Mouse (Mus musculus) hindbrain, embryonic 16.5 days (tissue): ENCODE data around the gene Svep1. TPM values are rescaled to one million over a fixed set of nuclear protein-coding genes. Genes with fewer than 3 reads are reported as not detected.
A peak's percentile ranks its signal among the peaks of the same experiment; 100 is the strongest.

Experiments
- ATAC-seq: fragments of 200-750 bp; cut with Nextera tagmentation; 2 replicates; pipeline ENCODE4 v1.8.0; 2017; ENCODE audit warnings: moderate TSS enrichment, moderate library complexity
- H3K27ac ChIP-seq: fragments of 300-500 bp; sonication (generic); 2 replicates; pipeline ENCODE4 v1.5.1; 2014; ENCODE audit warnings: low read depth, mild to moderate bottlenecking, control low read depth, low read length, moderate library complexity
- H3K27me3 ChIP-seq: fragments of 300-500 bp; sonication (generic); replicated peaks from 2 replicates; pipeline ENCODE4 v1.6.1; 2014; ENCODE audit warnings: low read length; ENCODE audit not compliant: control insufficient read depth, insufficient read depth
- H3K36me3 ChIP-seq: fragments of 300-500 bp; sonication (generic); 2 replicates; pipeline ENCODE4 v1.6.1; 2014; ENCODE audit warnings: mild to moderate bottlenecking, low read length, moderate library complexity, mixed read lengths; ENCODE audit not compliant: control insufficient read depth, insufficient read depth
- H3K4me1 ChIP-seq: fragments of 300-500 bp; sonication (generic); 2 replicates; pipeline ENCODE4 v1.6.1; 2014; ENCODE audit warnings: low read depth, low read length; ENCODE audit not compliant: control insufficient read depth, insufficient read depth
- H3K4me2 ChIP-seq: fragments of 300-500 bp; sonication (generic); 2 replicates; pipeline ENCODE4 v1.6.1; 2014; ENCODE audit warnings: mild to moderate bottlenecking, low read length, control low read depth, moderate library complexity
- H3K4me3 ChIP-seq: fragments of 300-500 bp; sonication (generic); 2 replicates; pipeline ENCODE4 v1.5.1; 2014; ENCODE audit warnings: mild to moderate bottlenecking, low read length, control low read depth, moderate library complexity
- H3K9ac ChIP-seq: fragments of 300-500 bp; sonication (generic); 2 replicates; pipeline ENCODE4 v1.6.1; 2014; ENCODE audit warnings: low read depth, mild to moderate bottlenecking, control low read depth, low read length, moderate library complexity
- H3K9me3 ChIP-seq: fragments of 300-500 bp; sonication (generic); 2 replicates; pipeline ENCODE4 v1.6.1; 2014; ENCODE audit warnings: mild to moderate bottlenecking, low read length, moderate library complexity; ENCODE audit not compliant: control insufficient read depth
- WGBS: fragments of 180-500 bp; shearing (Covaris S2); extraction: QIAGEN DNeasy Blood & Tissue Kit; methylation state at CpG from one replicate; pipeline ENCODE4 v1.1.7; 2014; 5-methylcytosine and 5-hydroxymethylcytosine counted together
- polyA plus RNA-seq: library from polyadenylated mRNA; unstranded; fragments of >200 nt; fragmentation: Nextera tagmentation; extraction: Ambion mirVana; gene quantifications from 2 replicates; pipeline ENCODE4 v1.2.1, GENCODE M21; 2015

Gene Svep1
- polyA plus RNA-seq, 1 experiment from 2014 or later: 1.5 TPM

DNA sequence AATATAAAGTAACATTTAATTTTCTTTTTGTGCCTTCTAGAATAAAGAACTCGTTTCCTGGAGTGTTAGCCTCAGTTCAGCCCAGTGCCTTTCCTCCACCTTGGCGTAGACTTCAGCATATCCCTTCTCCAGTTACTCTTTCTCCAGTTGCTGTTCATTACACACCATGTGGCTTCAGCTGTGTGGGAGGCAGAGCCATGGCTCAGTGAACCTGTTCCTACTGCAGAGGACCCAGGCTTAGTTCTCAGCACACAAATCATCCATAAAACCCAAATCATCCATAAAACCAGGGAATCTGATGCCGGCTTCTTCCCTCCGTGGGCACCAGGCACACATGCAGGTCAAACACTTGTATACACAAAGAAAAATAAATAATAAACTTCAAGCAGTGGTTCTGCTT, 22.8 kb downstream of the Svep1 start:
- no peak for ATAC-seq
- no peak overlapping the region for H3K9ac ChIP-seq
- H3K4me1 ChIP-seq: no peaks in the 10 kb centered on the region
- no peaks in the 10 kb centered on the region for H3K9me3 ChIP-seq
- H3K27ac ChIP-seq: no peak overlapping the region
- H3K27me3 ChIP-seq: no peaks in the 10 kb centered on the region
- WGBS: 92% methylated on average over 4 of the region's 4 CpGs
- H3K4me2 ChIP-seq: no peak overlapping the region
- H3K36me3 ChIP-seq: no peaks in the 10 kb centered on the region
- no peak overlapping the region for H3K4me3 ChIP-seq

GRCm38 (mm10) chr4:58178489-58178888, 28.2 kb downstream of the Svep1 start:
- 88% methylated on average over 6 of the region's 6 CpGs for WGBS
- H3K9me3 ChIP-seq: no peaks in the 10 kb centered on the region
- no peak overlapping the region for H3K4me2 ChIP-seq
- no peak for ATAC-seq
- H3K4me1 ChIP-seq: no peaks in the 10 kb centered on the region
- no peaks in the 10 kb centered on the region for H3K27me3 ChIP-seq
- H3K27ac ChIP-seq: no peak overlapping the region
- no peaks in the 10 kb centered on the region for H3K36me3 ChIP-seq
- H3K4me3 ChIP-seq: no peak overlapping the region
- H3K9ac ChIP-seq: no peak overlapping the region

DNA sequence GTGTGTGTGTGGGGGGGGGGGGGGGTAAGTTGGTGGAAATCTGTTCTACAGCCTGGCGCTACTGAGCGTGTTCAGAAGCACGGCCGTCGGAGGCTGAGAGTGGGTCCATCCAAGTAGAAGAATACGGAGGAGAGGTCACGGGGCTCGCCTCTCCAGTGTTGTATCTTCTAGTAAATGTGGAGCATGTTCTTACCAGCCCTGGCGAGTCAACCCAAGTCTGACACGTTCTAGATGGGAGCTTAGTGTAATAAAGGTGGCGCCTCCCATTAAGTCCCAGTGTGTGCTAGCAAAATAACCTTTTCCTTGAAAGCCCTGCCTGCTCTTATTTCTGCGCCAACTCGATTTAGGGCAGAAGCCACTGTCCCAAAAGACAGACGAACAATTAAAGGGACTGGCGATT, 29.4 kb downstream of the Svep1 start:
- Histone ChIP-seq H3K27me3 (no peaks in the 10 kb centered on the region), H3K9me3 (no peaks in the 10 kb centered on the region), H3K9ac (no peak overlapping the region), H3K4me3 (no peak overlapping the region), H3K27ac (no peak overlapping the region), H3K4me1 (no peaks in the 10 kb centered on the region), H3K36me3 (no peaks in the 10 kb centered on the region), H3K4me2 (no peak overlapping the region)
- 93% methylated on average over 15 of the region's 15 CpGs for WGBS
- no peak for ATAC-seq

DNA sequence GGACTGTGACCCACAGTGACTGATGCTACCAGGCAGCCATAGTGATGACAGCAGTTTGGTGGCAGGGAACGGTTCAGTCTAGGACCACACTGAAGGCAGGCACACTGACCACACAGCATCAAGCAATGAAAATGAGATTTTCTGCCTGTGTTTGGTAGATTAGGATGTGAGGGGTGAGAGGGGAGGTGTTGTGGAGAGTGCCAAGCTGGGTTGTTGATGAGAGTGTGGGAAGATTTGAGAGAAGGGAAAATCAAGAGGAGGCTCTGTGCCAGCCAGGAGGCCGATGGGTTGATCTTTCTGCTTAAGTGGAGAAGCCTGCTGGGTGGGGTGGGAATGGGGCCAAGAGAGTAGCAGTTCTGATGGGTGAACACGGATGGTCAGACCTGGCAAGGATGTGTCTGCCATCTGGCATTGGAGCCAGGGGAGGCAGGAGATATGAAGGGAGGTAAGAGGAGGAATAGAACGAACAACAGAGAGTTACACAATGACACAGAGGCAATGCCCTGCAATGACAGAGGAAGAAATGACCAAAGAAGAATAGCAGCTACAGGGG, 32.1 kb downstream of the Svep1 start:
- H3K36me3 ChIP-seq: no peaks in the 10 kb centered on the region
- H3K4me3 ChIP-seq: no peak overlapping the region
- no peaks in the 10 kb centered on the region for H3K27me3 ChIP-seq
- ATAC-seq: peak; percentile 90
- no peaks in the 10 kb centered on the region for H3K9me3 ChIP-seq
- no peak overlapping the region for H3K27ac ChIP-seq
- no peaks in the 10 kb centered on the region for H3K4me1 ChIP-seq
- no peak overlapping the region for H3K4me2 ChIP-seq
- H3K9ac ChIP-seq: no peak overlapping the region
- 54% methylated on average over 4 of the region's 4 CpGs for WGBS

DNA sequence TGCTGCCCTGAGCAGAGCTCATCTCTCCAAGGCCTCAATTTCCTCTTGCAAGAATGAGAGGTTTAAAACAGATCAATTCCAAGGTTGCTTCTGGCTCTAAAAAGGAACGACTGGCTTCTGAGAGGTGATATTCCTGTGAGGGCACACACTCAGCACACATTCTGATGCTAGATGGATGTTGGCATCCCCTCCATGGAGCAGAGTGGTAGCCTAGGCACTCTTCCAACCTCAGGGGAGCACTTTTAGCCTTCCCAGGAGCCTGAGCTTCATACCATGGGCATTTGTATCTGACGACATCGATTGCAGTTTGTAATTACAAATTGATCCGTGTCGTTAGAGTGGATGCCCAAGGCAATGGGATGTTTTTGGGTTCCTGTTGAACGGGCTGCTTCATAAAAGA, 33.3 kb downstream of the Svep1 start:
- H3K4me1 ChIP-seq: no peaks in the 10 kb centered on the region
- no peak overlapping the region for H3K4me2 ChIP-seq
- no peaks in the 10 kb centered on the region for H3K36me3 ChIP-seq
- WGBS: 70% methylated on average over 6 of the region's 6 CpGs
- H3K27me3 ChIP-seq: no peaks in the 10 kb centered on the region
- no peak overlapping the region for H3K9ac ChIP-seq
- no peaks in the 10 kb centered on the region for H3K9me3 ChIP-seq
- no peak for ATAC-seq
- H3K27ac ChIP-seq: no peak overlapping the region
- no peak overlapping the region for H3K4me3 ChIP-seq

DNA sequence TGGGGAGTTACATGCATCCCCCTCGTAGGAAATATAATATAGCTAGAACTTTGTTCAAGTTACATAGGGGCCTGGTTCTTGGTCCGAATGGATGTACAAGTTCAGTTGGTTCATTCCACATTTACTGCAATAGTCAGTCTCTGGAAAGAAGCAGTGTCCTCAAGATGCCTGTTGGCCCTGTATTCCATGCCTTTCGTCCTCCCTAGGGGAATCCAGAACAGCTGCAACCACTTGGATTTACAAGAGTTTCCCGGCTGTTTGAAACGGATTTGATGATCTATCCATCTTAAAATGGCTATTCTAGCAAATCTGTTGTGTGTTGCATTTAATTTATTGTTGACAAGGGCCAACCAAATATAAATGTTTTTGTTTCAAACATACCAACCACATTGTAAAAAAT, 36.2 kb downstream of the Svep1 start:
- no peaks in the 10 kb centered on the region for H3K9me3 ChIP-seq
- no peak overlapping the region for H3K9ac ChIP-seq
- no peaks in the 10 kb centered on the region for H3K36me3 ChIP-seq
- no peak overlapping the region for H3K27ac ChIP-seq
- H3K4me1 ChIP-seq: no peaks in the 10 kb centered on the region
- no peak for ATAC-seq
- H3K27me3 ChIP-seq: no peaks in the 10 kb centered on the region
- no peak overlapping the region for H3K4me2 ChIP-seq
- WGBS: 76% methylated on average over 5 of the region's 5 CpGs
- H3K4me3 ChIP-seq: no peak overlapping the region

DNA sequence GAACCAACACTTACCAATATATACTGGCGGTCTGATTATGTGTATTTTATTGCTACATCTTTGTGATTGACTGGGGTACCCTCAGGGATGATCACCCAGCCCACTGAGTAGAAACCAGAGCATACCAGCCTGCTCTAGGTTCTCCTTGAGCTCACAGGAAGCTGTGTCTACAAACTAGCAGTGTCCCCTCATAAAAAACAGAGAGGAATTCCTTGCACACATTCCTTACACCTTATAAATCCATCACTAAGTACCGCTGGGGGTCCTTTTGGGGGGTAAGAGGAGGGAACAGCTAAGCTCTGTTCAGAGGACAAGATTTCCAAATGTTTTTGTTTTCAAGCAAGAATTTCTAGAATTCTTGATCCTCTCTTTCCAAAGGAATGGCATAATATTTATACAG, 36.7 kb downstream of the Svep1 start:
- H3K4me2 ChIP-seq: no peak overlapping the region
- H3K27ac ChIP-seq: no peak overlapping the region
- no peaks in the 10 kb centered on the region for H3K4me1 ChIP-seq
- H3K9me3 ChIP-seq: no peaks in the 10 kb centered on the region
- H3K9ac ChIP-seq: no peak overlapping the region
- H3K36me3 ChIP-seq: no peaks in the 10 kb centered on the region
- ATAC-seq: no peak
- no peak overlapping the region for H3K4me3 ChIP-seq
- no peaks in the 10 kb centered on the region for H3K27me3 ChIP-seq
- 88% methylated on average over 2 of the region's 2 CpGs for WGBS

GRCm38 (mm10) chr4:58168366-58168765, 38.3 kb downstream of the Svep1 start:
- no peak overlapping the region for H3K27ac ChIP-seq
- H3K9ac ChIP-seq: no peak overlapping the region
- no peaks in the 10 kb centered on the region for H3K9me3 ChIP-seq
- no peaks in the 10 kb centered on the region for H3K36me3 ChIP-seq
- ATAC-seq: no peak
- H3K27me3 ChIP-seq: no peaks in the 10 kb centered on the region
- no peaks in the 10 kb centered on the region for H3K4me1 ChIP-seq
- no peak overlapping the region for H3K4me2 ChIP-seq
- 87% methylated on average over 5 of the region's 5 CpGs for WGBS
- no peak overlapping the region for H3K4me3 ChIP-seq

GRCm38 (mm10) chr4:58165711-58166110, 40.9 kb downstream of the Svep1 start:
- Histone ChIP-seq H3K27me3 (no peaks in the 10 kb centered on the region), H3K4me1 (no peaks in the 10 kb centered on the region), H3K36me3 (no peaks in the 10 kb centered on the region), H3K9me3 (no peaks in the 10 kb centered on the region), H3K9ac (no peak overlapping the region), H3K4me2 (no peak overlapping the region), H3K27ac (no peak overlapping the region), H3K4me3 (no peak overlapping the region)
- 86% methylated on average over 7 of the region's 7 CpGs for WGBS
- no peak for ATAC-seq

GRCm38 (mm10) chr4:58161901-58162300, 44.8 kb downstream of the Svep1 start:
- Histone ChIP-seq H3K36me3 (no peaks in the 10 kb centered on the region), H3K27me3 (no peaks in the 10 kb centered on the region), H3K4me2 (no peak overlapping the region), H3K9ac (no peak overlapping the region), H3K9me3 (no peaks in the 10 kb centered on the region), H3K4me1 (no peaks in the 10 kb centered on the region), H3K27ac (no peak overlapping the region), H3K4me3 (no peak overlapping the region)
- ATAC-seq: no peak; the same call in 1 of the 2 replicates
- WGBS: 69% methylated on average over 2 of the region's 2 CpGs
